Mouse (Mus musculus) embryonic fibroblast, embryonic 13.5 days (primary cell): Measurements from ENCODE around the gene Apoc2. TPM values are rescaled to one million over a fixed set of nuclear protein-coding genes. Genes with fewer than 3 reads are reported as not detected.

Source experiments
- H3K27ac ChIP-seq: 2 replicates; pipeline ENCODE4 v1.5.1; 2012; ENCODE audit warnings: low read length, control low read depth, inconsistent platforms; ENCODE audit not compliant: insufficient read depth
- H3K4me1 ChIP-seq: 2 replicates; pipeline ENCODE4 v1.6.1; 2011; ENCODE audit warnings: low read length; ENCODE audit not compliant: control insufficient read depth, insufficient read depth
- H3K4me3 ChIP-seq: 2 replicates; pipeline ENCODE4 v1.5.1; 2011; ENCODE audit warnings: mild to moderate bottlenecking, control low read depth, low read length; ENCODE audit not compliant: insufficient read depth
- CTCF ChIP-seq: IDR thresholded peaks from 2 replicates; pipeline ENCODE4 v1.5.1; 2011; ENCODE audit warnings: mild to moderate bottlenecking, control low read depth, low read length, moderate library complexity, borderline replicate concordance; ENCODE audit not compliant: insufficient read depth
- POLR2A ChIP-seq: IDR thresholded peaks from 2 replicates; pipeline ENCODE4 v1.6.1; 2011; ENCODE audit warnings: low read depth, mild to moderate bottlenecking, control low read depth, low read length, moderate library complexity
- polyA plus RNA-seq: library from polyadenylated mRNA; stranded (reverse); fragments of >200 nt; gene quantifications from 2 replicates; pipeline ENCODE4 v1.2.4, GENCODE M21; 2011; ENCODE audit warnings: low read depth; ENCODE audit not compliant: missing spikeins, insufficient read length

The Apoc2 gene
- polyA plus RNA-seq = not detected in 2 replicates

- no peak for TF ChIP-seq CTCF
- TF ChIP-seq POLR2A = no peak
- Histone ChIP-seq H3K4me3 (no peak within 1 kb of the TSS), H3K4me1 (no peaks in the 10 kb centered on the region), H3K27ac (no peak within 1 kb of the TSS)
Measured at GRCm38 (mm10) chr7:19677872-19678271, at the start of gene Apoc2. Gene Apoc2 (minus strand): TSS chr7:19677941.

DNA sequence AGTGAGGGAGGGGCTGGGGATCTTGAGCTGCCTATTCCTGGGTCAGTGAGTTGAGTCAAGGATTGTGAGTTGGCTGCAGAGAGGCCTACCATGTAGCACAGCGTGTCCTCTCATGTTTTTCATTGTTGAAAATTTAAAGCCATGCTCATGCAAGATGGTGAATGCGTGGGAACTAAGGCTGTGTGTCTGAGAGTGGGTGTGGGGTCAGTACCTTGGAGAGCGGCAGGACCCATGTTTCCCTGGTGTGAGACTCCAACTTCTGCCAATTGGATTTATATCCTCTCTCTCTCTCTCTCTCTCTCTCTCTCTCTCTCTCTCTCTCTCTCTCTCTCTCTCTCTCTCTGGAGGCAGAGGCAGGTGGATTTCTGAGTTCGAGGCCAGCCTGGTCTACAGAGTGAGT lies 48.8 kb upstream of the Apoc2 start:
- TF ChIP-seq POLR2A = no peak
- TF ChIP-seq CTCF = no peak
- H3K4me1 ChIP-seq = no peaks in the 10 kb centered on the region
- H3K27ac ChIP-seq = no peak overlapping the region
- no peak overlapping the region for H3K4me3 ChIP-seq

DNA sequence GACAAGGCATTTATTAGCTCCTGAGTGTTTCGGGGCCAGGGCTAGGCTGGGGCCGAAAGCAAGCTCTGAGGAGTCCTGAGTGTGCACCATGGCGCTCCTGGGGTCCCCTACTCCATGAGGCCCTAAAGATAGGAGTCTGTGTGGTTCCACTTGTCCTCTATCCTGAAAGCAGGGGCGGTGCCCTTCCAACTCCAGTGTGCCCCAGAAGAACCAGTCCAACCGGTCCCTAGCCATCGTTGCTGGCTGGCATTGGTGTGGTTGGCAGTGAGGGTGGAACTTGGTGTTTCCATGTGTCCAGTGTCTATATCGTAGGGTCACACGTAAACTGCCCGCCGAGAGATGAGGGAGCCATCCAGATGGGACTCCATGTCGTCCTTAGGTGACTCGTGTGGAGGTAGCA lies 46.4 kb upstream of the Apoc2 start:
- TF ChIP-seq CTCF (no peak), POLR2A (no peak)
- no peak overlapping the region for H3K4me3 ChIP-seq
- no peak overlapping the region for H3K27ac ChIP-seq
- no peaks in the 10 kb centered on the region for H3K4me1 ChIP-seq

DNA sequence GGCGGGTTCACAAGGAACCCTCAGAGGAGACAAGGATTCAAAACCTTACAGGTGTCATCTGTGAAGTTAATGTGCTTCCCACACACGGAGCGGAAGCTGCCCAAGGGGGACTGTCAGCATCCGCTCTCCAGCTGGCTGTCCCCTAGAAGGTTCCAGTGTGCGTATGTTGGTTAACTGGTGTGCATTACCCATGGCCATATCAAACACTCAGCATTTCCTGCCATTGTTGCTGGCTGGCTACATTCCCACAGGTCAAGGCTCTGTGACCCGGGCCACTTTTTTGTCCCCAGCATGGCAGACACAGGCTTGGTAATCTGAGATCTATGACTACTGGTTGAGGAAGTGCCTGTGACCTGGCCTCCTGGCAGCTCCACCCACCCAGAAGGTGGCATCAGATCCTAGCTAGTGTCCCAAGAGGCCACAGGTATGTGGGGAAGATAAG lies 45.0 kb upstream of the Apoc2 start:
- TF ChIP-seq POLR2A = no peak
- TF ChIP-seq CTCF = no peak
- Histone ChIP-seq H3K4me3 (no peak overlapping the region), H3K27ac (no peak overlapping the region), H3K4me1 (0 out of 2 replicates have a peak, but pooled peaks cover under 1% of the 10 kb centered on the region)

DNA sequence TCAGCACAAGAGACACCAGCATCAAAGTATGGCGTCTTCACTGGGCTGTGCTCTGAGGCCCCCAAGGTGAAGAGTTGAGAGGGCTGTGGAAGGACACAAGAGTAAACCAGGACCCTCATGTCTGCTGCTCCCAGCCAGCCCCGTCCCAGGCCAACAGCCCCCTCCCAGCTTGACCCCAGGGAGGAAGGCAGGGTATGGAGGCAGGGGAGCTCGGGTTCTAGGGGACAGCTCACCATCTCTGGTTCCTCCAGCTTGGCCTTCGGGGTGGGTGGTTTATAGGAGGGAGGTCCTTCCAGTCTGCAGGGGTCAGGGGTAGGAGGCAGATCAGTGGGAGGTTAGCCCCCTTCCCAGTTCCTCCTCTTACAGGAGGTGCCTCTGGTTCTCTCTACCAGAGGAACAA lies 41.5 kb upstream of the Apoc2 start:
- TF ChIP-seq CTCF = no peak
- TF ChIP-seq POLR2A = no peak
- Histone ChIP-seq H3K4me3 (no peak overlapping the region), H3K4me1 (peaks cover 9% of the 10 kb centered on the region), H3K27ac (no peak overlapping the region)

- no peak overlapping the region for H3K4me3 ChIP-seq
- peaks cover 9% of the 10 kb centered on the region for H3K4me1 ChIP-seq
- H3K27ac ChIP-seq = no peak overlapping the region
- TF ChIP-seq CTCF (no peak), POLR2A (no peak)
Measured at GRCm38 (mm10) chr7:19718297-19718952, 40.7 kb upstream of the Apoc2 start.

DNA sequence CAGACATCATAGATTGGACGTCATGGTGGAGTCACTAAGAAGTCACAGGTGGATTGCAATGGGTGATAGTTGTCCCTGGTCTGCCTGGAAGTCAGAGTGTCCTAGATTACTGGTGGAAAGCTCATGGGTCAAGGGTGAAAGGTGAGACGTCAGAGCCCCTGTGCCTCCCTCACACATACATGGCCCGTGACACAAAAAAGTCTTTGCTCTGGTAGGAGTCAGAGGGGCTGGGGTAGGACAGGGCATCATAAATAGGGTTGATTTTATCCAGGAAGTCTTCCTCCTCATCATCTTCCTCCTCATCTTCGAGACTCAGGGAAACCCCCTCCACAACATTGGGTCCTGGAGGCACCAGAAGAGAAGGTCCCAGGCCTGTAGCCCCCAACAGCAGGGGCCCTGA lies 39.6 kb upstream of the Apoc2 start:
- TF ChIP-seq CTCF (no peak), POLR2A (no peak)
- H3K4me1 ChIP-seq = peaks cover 9% of the 10 kb centered on the region

DNA sequence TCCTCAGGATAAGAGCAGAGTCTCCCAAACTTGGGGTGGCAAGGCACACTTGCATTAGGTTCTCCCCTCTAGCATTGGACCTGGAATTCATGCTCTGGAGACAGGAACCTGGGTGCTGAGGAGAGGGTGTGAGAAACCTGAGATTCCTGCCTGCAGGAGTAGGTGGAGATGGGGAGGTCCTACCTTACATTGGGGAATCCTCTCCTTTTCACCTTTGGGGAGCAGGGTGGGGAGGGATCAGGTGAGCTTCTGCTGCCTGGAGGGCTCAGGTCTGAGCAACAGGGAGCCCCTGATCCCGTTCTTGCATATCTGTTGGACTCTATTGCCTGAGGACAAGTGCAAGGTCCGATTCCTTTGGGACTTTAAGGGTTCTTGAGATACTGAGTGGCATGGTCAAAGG lies 39.1 kb upstream of the Apoc2 start:
- Histone ChIP-seq H3K4me1 (peaks cover 9% of the 10 kb centered on the region), H3K27ac (peak overlapping the region; percentile 91), H3K4me3 (peak overlapping the region; percentile 24)
- no peak for TF ChIP-seq POLR2A

More for the DNA sequence above, 39.6 kb upstream of the Apoc2 start:
- Histone ChIP-seq H3K27ac (no peak overlapping the region), H3K4me3 (no peak overlapping the region)

DNA sequence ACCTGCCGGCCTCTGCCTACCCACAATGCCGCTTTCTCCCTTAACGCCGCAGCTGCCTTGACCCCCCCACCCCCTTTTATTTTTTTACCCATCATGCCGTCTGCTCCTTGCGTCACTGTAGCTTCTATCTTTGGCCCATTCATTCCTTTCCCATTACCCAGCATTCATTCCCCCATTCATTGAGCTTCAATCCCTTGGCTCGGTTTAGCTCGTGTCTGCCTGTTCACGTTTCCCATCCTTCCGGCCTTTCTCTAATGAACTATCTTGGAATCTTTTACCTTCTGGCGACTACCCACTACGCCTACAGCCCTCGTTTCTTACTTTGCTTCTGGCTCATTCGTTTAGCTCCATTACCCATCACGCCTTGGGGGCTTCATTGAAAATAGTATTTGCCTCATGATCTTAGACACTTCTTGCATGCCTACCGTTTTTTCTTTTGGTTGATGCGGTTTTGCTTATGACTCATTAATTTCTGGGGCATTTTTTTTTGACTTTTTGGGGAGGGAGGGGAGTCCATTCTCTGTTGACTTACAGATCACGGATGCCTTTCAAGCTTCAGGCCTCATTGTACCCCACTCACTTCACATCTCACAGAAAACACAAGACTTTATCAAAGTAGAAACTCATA lies 38.4 kb upstream of the Apoc2 start:
- H3K27ac ChIP-seq = peak overlapping the region; percentile 91
- peaks cover 9% of the 10 kb centered on the region for H3K4me1 ChIP-seq
- peak; percentile 19 for TF ChIP-seq POLR2A
- no peak for TF ChIP-seq CTCF
- peak overlapping the region; percentile 24 for H3K4me3 ChIP-seq

DNA sequence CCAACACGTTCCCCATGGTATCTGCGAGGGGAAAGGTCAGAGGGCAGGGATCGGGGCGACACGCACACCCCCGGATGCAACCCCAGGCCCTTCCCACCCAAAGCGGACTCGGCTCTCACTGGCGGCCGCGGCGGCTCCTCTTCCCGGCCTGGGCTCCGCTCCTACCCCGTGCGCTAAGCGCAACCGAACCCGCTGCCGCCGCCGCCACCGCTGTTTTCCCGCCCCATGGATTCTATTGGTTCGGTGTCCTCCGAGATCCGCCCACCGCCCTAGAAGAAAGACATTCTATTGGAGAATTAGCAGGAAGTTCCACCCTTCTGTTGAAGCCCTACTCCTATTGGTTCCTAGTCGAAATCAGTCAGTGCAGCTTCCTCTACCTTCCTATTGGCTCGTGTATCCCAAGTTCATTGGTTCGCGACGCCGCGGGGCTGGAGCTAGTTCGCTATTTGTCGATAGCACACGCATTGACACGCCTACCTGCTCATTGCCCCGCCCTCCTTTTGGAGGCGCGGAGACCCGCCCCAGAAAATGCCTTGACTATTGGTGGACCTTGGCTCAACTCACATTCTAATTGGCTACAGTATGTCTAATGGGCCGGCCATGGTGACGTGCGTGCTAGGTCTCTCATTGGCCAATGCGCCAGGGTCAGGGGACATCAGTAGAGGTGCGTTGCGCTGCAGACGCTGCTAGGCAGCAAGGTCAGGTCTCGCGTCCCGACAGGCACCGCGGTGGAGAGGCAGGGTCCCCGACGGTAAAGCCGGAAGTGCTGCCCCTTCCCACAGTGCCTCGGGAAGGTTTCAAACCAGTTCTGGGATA lies 37.7 kb upstream of the Apoc2 start, which contains the start of gene Tomm40:
Gene Tomm40, minus strand, starts transcription at position 200 of the 816 bp plus-strand sequence.
- TF ChIP-seq POLR2A = 0 out of 2 replicates have a peak, but pooled peaks have one; percentile 49
- TF ChIP-seq CTCF = no peak
- Histone ChIP-seq H3K4me1 (peaks cover 9% of the 10 kb centered on the region), H3K27ac (peak within 1 kb of the TSS; percentile 91), H3K4me3 (peak within 1 kb of the TSS; percentile 96)
